Comparison of ENCODE assay signal across 8 mouse cellular contexts in the genomic region with DNA sequence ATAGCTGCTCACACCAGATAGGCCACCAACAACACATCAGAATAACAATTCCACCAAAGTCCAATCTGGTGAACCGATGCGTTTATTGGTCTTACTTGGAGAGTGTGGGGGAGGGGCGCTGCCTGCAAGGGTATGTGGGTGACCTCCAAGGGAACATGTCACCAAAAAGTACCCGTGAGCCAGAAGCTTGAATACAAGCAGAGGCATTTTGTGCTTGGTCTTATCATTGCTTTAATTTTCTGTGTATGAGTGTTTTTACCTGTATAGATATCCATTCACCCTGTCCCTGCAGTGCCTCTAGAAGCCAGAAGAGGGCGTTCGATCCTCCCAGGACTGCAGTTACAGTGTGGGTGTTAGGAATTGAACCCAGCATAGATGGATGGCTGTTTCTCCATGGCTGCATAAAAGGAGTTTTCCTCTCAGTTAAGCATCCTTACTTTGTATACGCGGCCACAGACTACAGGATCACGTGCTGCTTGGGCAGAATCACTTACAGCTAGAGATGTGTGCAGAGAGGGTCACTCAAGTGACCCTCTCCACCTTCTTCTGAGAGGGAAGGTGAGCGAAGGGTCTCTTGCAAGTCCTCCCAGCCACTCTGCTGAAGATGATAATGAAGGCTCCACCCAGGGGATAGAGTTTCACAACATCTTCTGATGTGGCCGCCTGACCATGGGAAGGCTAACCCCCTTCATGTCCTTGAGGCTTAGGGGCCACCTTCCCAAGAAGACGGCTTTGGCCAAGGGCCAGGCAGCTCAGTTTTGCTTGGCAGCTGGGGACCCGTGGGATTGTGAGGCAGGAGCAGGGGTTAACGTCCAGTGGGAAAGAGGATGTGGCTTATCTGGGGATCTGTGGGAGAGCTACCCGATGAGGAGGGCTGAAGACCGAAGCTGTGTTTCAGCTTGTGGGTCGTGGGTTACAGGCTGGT. TPM values are rescaled to one million over a fixed set of nuclear protein-coding genes. Genes with fewer than 3 reads are reported as not detected.
DNase-seq lines count a peak whose midpoint lies in the region; ATAC-seq lines count a peak whose summit lies in the region.

No protein-coding gene starts in this region.

- DNase-seq in layer of hippocampus, postnatal 14 days (ENCODE audit: low spot score in 2 of 2), result peak; percentile 50 to 52
- no peak for DNase-seq in layer of hippocampus, adult 8-10 months (ENCODE audit: low spot score in 2 of 2)
- peak; percentile 65 for DNase-seq in adrenal gland, adult 8-10 months
- DNase-seq in retina, postnatal 1 day, result peak; percentile 81
- no peak for DNase-seq in left cerebral cortex, postnatal 25 days (ENCODE audit: low spot score in 2 of 2)

- peak; percentile 44; the same call in 1 of the 2 replicates for ATAC-seq in forebrain, embryonic 13.5 days
- ATAC-seq in intestine, embryonic 15.5 days, result peak; percentile 39
- peak; percentile 32 for ATAC-seq in lung, embryonic 16.5 days (ENCODE audit: low read depth)

- H3K4me1 ChIP-seq in forebrain, embryonic 13.5 days, result peaks cover 93% of the 10 kb centered on the region
- peaks cover 66% of the 10 kb centered on the region for H3K4me1 ChIP-seq in intestine, embryonic 15.5 days (replicated peaks)
- H3K4me1 ChIP-seq in lung, embryonic 16.5 days (replicated peaks; ENCODE audit: control insufficient read depth, insufficient read depth, low read length), result peaks cover 58% of the 10 kb centered on the region

- no peaks in the 10 kb centered on the region for H3K27me3 ChIP-seq in forebrain, embryonic 13.5 days
- no peaks in the 10 kb centered on the region for H3K27me3 ChIP-seq in intestine, embryonic 15.5 days (replicated peaks)
- no peaks in the 10 kb centered on the region for H3K27me3 ChIP-seq in lung, embryonic 16.5 days (ENCODE audit: control insufficient read depth, insufficient read depth, low read depth, low read length)

- WGBS in forebrain, embryonic 13.5 days, result 20% methylated on average over 17 of the region's 17 CpGs
- 23% methylated on average over 17 of the region's 17 CpGs for WGBS in intestine, embryonic 15.5 days
- WGBS in lung, embryonic 16.5 days, result 13% methylated on average over 17 of the region's 17 CpGs

- H3K9me3 ChIP-seq in forebrain, embryonic 13.5 days (replicated peaks), result no peaks in the 10 kb centered on the region
- H3K9me3 ChIP-seq in intestine, embryonic 15.5 days, result no peaks in the 10 kb centered on the region
- H3K9me3 ChIP-seq in lung, embryonic 16.5 days (ENCODE audit: control insufficient read depth, low read length), result no peaks in the 10 kb centered on the region

- H3K27ac ChIP-seq in forebrain, embryonic 13.5 days, result peak overlapping the region; percentile 91
- H3K27ac ChIP-seq in intestine, embryonic 15.5 days, result peak overlapping the region; percentile 78
- H3K27ac ChIP-seq in lung, embryonic 16.5 days (ENCODE audit: low read length), result peak overlapping the region; percentile 58

- peak overlapping the region; percentile 44 for H3K4me2 ChIP-seq in forebrain, embryonic 13.5 days
- H3K4me2 ChIP-seq in intestine, embryonic 15.5 days (replicated peaks), result peak overlapping the region; percentile 32
- 0 out of 2 replicates have a peak overlapping the region, but pooled peaks have one; percentile 23 for H3K4me2 ChIP-seq in lung, embryonic 16.5 days (ENCODE audit: low read depth, low read length)

- intact Hi-C loops in left cerebral cortex, postnatal 25 days (cut with DNase I), result loop anchor here (1.0 kb wide), 1 partner anchor 27 kb away; no protein-coding TSS in a partner anchor

- no peak overlapping the region for H3K4me3 ChIP-seq in forebrain, embryonic 13.5 days
- no peak overlapping the region for H3K4me3 ChIP-seq in intestine, embryonic 15.5 days (replicated peaks)
- H3K4me3 ChIP-seq in lung, embryonic 16.5 days (ENCODE audit: low read length), result no peak overlapping the region

- H3K36me3 ChIP-seq in forebrain, embryonic 13.5 days (ENCODE audit: poor library complexity, severe bottlenecking), result no peaks in the 10 kb centered on the region
- no peaks in the 10 kb centered on the region for H3K36me3 ChIP-seq in intestine, embryonic 15.5 days
- no peaks in the 10 kb centered on the region for H3K36me3 ChIP-seq in lung, embryonic 16.5 days (ENCODE audit: control insufficient read depth, insufficient read depth, low read length)

- H3K9ac ChIP-seq in forebrain, embryonic 13.5 days, result peak overlapping the region; percentile 53; the same call in 1 of the 2 replicates
- no peak overlapping the region for H3K9ac ChIP-seq in intestine, embryonic 15.5 days
- 0 out of 2 replicates have a peak overlapping the region, but pooled peaks have one; percentile 8 for H3K9ac ChIP-seq in lung, embryonic 16.5 days (ENCODE audit: low read length)

RNA-seq across cellular contexts. Expression of gene Gramd4, which starts 28.1 kb away (rescaled TPM):
- total RNA-seq in layer of hippocampus, postnatal 14 days (2021), result 10 to 100 TPM; 26.5 to 28.4 TPM
- 10 to 100 TPM; 24.1 to 30.9 (median 29.9) TPM for total RNA-seq in layer of hippocampus, adult 8-10 months (2022)
- 10 to 100 TPM; 15.4 to 22.2 (median 17.5) TPM for total RNA-seq in adrenal gland, adult 8-10 months (2022)
- 30.1 and 31.6 TPM in 2 replicates for polyA plus RNA-seq in forebrain, embryonic 13.5 days (2015; fragmentation: Nextera tagmentation; extraction: Ambion mirVana)
- 12.4 and 13.6 TPM in 2 replicates for polyA plus RNA-seq in intestine, embryonic 15.5 days (2015; fragmentation: Nextera tagmentation; extraction: Ambion mirVana)
- 9.2 and 11.2 TPM in 2 replicates for polyA plus RNA-seq in lung, embryonic 16.5 days (2015; fragmentation: Nextera tagmentation; extraction: Ambion mirVana)
- 10 to 100 TPM; 42.0 to 47.6 TPM for total RNA-seq in left cerebral cortex, postnatal 25 days (2021)

RNA-seq across cellular contexts. Expression of gene Celsr1, which starts 52.0 kb away (rescaled TPM):
- 1 to 10 TPM; 5.5 to 5.8 TPM for total RNA-seq in layer of hippocampus, postnatal 14 days (2021)
- total RNA-seq in layer of hippocampus, adult 8-10 months (2022), result 1 to 10 TPM; 6.0 to 7.0 (median 6.6) TPM
- total RNA-seq in adrenal gland, adult 8-10 months (2022), result 10 to 100 TPM in 2 of 4 experiments, 1 to 10 TPM in 2; 5.2 to 16.1 (median 8.7) TPM
- 6.6 and 7.1 TPM in 2 replicates for polyA plus RNA-seq in forebrain, embryonic 13.5 days (2015; fragmentation: Nextera tagmentation; extraction: Ambion mirVana)
- polyA plus RNA-seq in intestine, embryonic 15.5 days (2015; fragmentation: Nextera tagmentation; extraction: Ambion mirVana), result 1.1 TPM in 2 replicates
- 3.5 and 3.6 TPM in 2 replicates for polyA plus RNA-seq in lung, embryonic 16.5 days (2015; fragmentation: Nextera tagmentation; extraction: Ambion mirVana)
- total RNA-seq in left cerebral cortex, postnatal 25 days (2021), result 1 to 10 TPM; 3.1 to 3.9 TPM

Comparison
In these comparisons a context has a peak if more than half of its experiments do, and no peak if none do; other contexts are left out.
1. DNase-seq: peak in layer of hippocampus, postnatal 14 days (2 of 2), adrenal gland, adult 8-10 months (single experiment) and retina, postnatal 1 day (single experiment); none in layer of hippocampus, adult 8-10 months (0 of 2) and left cerebral cortex, postnatal 25 days (0 of 2).
2. Peak in every context shown above with its lines, with median percentiles within 50 percentile points of each other: ATAC-seq, H3K27ac ChIP-seq and H3K4me2 ChIP-seq.